Mouse (Mus musculus) MEL (cell line): ENCODE results near the gene Jmjd8. TPM values are rescaled to one million over a fixed set of nuclear protein-coding genes. Genes with fewer than 3 reads are reported as not detected.

Experiments
- DNase-seq: peaks from one replicate; pipeline ENCODE4 v3.0.0; 2011; ENCODE audit warnings: low read depth, low spot score
- H3K27ac ChIP-seq: 2 replicates; pipeline ENCODE4 v1.5.1; 2012; ENCODE audit warnings: low read depth, mild to moderate bottlenecking, control low read depth, low read length, moderate library complexity; ENCODE audit not compliant: control insufficient read depth
- H3K27me3 ChIP-seq, 2 experiments: fragments of 150-350 bp in 1 of 2; sonication (generic) in 1 of 2; 2 replicates each; pipeline ENCODE4 v1.6.1; 2012; ENCODE audit warnings: low read length in 2 of 2, mild to moderate bottlenecking in 2 of 2, improper control_type of control experiment in 1 of 2, moderate library complexity in 1 of 2; ENCODE audit not compliant: insufficient read depth in 2 of 2, control insufficient read depth in 1 of 2
- H3K36me3 ChIP-seq, 2 experiments: 2 replicates each; pipeline ENCODE4 v1.6.1; 2012 to 2014; ENCODE audit warnings: low read length in 2 of 2, improper control_type of control experiment in 1 of 2, inconsistent platforms in 1 of 2, mild to moderate bottlenecking in 1 of 2; ENCODE audit not compliant: insufficient read depth in 2 of 2, control insufficient read depth in 1 of 2
- H3K4me1 ChIP-seq, 2 experiments: fragments of 150-350 bp in 1 of 2; sonication (generic) in 1 of 2; 2 replicates each; pipeline ENCODE4 v1.6.1; 2012; ENCODE audit warnings: low read length in 2 of 2, improper control_type of control experiment in 1 of 2, mild to moderate bottlenecking in 1 of 2; ENCODE audit not compliant: insufficient read depth in 2 of 2, control insufficient read depth in 1 of 2
- H3K4me3 ChIP-seq, 2 experiments: fragments of 150-350 bp in 1 of 2; sonication (generic) in 1 of 2; 2 replicates each; pipeline ENCODE4 v1.5.1; 2012; ENCODE audit warnings: low read depth in 2 of 2, low read length in 2 of 2, mild to moderate bottlenecking in 2 of 2, moderate library complexity in 2 of 2, control low read depth in 1 of 2, improper control_type of control experiment in 1 of 2; ENCODE audit not compliant: control insufficient read depth in 1 of 2, insufficient read depth in 1 of 2
- H3K79me2 ChIP-seq: 2 replicates; pipeline ENCODE4 v1.6.1; 2012; ENCODE audit warnings: mild to moderate bottlenecking, low read length, moderate library complexity; ENCODE audit not compliant: control insufficient read depth, poor library complexity, insufficient read depth
- H3K9ac ChIP-seq: 2 replicates; pipeline ENCODE4 v1.6.1; 2012; ENCODE audit warnings: low read depth, mild to moderate bottlenecking, control low read depth, low read length, moderate library complexity; ENCODE audit not compliant: control insufficient read depth, poor library complexity, severe bottlenecking
- H3K9me3 ChIP-seq: fragments of 150-350 bp; sonication (generic); replicated peaks from 2 replicates; pipeline ENCODE4 v1.6.1; 2012; ENCODE audit warnings: mild to moderate bottlenecking, low read length, improper control_type of control experiment, moderate library complexity; ENCODE audit not compliant: insufficient read depth
- BHLHE40 ChIP-seq: IDR thresholded peaks from 2 replicates; pipeline ENCODE4 v1.6.1; 2012; ENCODE audit warnings: low read depth, mild to moderate bottlenecking, inconsistent platforms, low read length, improper control_type of control experiment, borderline replicate concordance
- ELF1 ChIP-seq: IDR thresholded peaks from 2 replicates; pipeline ENCODE4 v1.6.1; 2014; ENCODE audit warnings: low read depth, mild to moderate bottlenecking, inconsistent platforms, low read length, improper control_type of control experiment, moderate library complexity
- GABPA ChIP-seq: IDR thresholded peaks from 2 replicates; pipeline ENCODE4 v1.6.1; 2012; ENCODE audit warnings: low read depth, mild to moderate bottlenecking, inconsistent platforms, low read length, improper control_type of control experiment, moderate library complexity
- HCFC1 ChIP-seq: IDR thresholded peaks from 2 replicates; pipeline ENCODE4 v1.6.1; 2012; ENCODE audit warnings: low read depth, mild to moderate bottlenecking, inconsistent platforms, low read length, improper control_type of control experiment, moderate library complexity
- JUND ChIP-seq: IDR thresholded peaks from 2 replicates; pipeline ENCODE4 v1.6.1; 2011; ENCODE audit warnings: low read depth, mild to moderate bottlenecking, improper control_type of control experiment, low read length
- KAT2A ChIP-seq: conservative IDR thresholded peaks from 2 replicates; pipeline ENCODE4 v1.6.1; 2012; ENCODE audit warnings: low read depth, low read length, improper control_type of control experiment, inconsistent platforms
- MXI1 ChIP-seq: IDR thresholded peaks from 2 replicates; pipeline ENCODE4 v1.6.1; 2011; ENCODE audit warnings: mild to moderate bottlenecking, low read depth, low read length, improper control_type of control experiment
- MYC ChIP-seq: IDR thresholded peaks from 2 replicates; pipeline ENCODE4 v1.6.1; 2011; ENCODE audit warnings: low read depth, mild to moderate bottlenecking, low read length, improper control_type of control experiment, moderate library complexity
- POLR2A ChIP-seq, 2 experiments: IDR thresholded peaks; 2 replicates each; pipeline ENCODE4 v1.6.1; 2011 to 2012; ENCODE audit warnings: low read length in 2 of 2, mild to moderate bottlenecking in 2 of 2, control low read depth in 1 of 2, improper control_type of control experiment in 1 of 2, low read depth in 1 of 2, moderate library complexity in 1 of 2; ENCODE audit not compliant: control insufficient read depth in 1 of 2, insufficient read depth in 1 of 2, poor library complexity in 1 of 2
- POLR2AphosphoS2 ChIP-seq: IDR thresholded peaks from 2 replicates; pipeline ENCODE4 v1.6.1; 2011; ENCODE audit warnings: low read length, improper control_type of control experiment
- POLR2AphosphoS5 ChIP-seq: IDR thresholded peaks from 2 replicates; pipeline ENCODE4 v1.6.1; 2012; ENCODE audit warnings: low read depth, borderline replicate concordance, mild to moderate bottlenecking, inconsistent platforms, low read length, moderate library complexity, mixed read lengths
- RCOR1 ChIP-seq: IDR thresholded peaks from 2 replicates; pipeline ENCODE4 v1.6.1; 2012; ENCODE audit warnings: low read depth, mild to moderate bottlenecking, inconsistent platforms, low read length, improper control_type of control experiment
- SMC3 ChIP-seq: IDR thresholded peaks from 2 replicates; pipeline ENCODE4 v1.6.1; 2011; ENCODE audit warnings: low read depth, low read length, improper control_type of control experiment
- TAL1 ChIP-seq: IDR thresholded peaks from 2 replicates; pipeline ENCODE4 v1.6.1; 2012; ENCODE audit warnings: mild to moderate bottlenecking, inconsistent platforms, low read length, moderate library complexity, mixed read lengths
- TBP ChIP-seq: IDR thresholded peaks from 2 replicates; pipeline ENCODE4 v1.8.0; 2011; ENCODE audit warnings: low read depth, low read length, improper control_type of control experiment
- USF1 ChIP-seq: IDR thresholded peaks from 2 replicates; pipeline ENCODE4 v1.6.1; 2014; ENCODE audit warnings: low read depth, mild to moderate bottlenecking, inconsistent platforms, low read length, improper control_type of control experiment, moderate library complexity
- ZKSCAN1 ChIP-seq: IDR thresholded peaks from 2 replicates; pipeline ENCODE4 v1.6.1; 2012; ENCODE audit warnings: low read depth, mild to moderate bottlenecking, inconsistent platforms, low read length, improper control_type of control experiment, moderate library complexity
- polyA plus RNA-seq, 2 experiments: library from polyadenylated mRNA; stranded (reverse) in 1 of 2; unstranded in 1 of 2; fragments of >175 nt in 1 of 2; fragments of >200 nt in 1 of 2; gene quantifications; 2 replicates each; pipeline versions ENCODE4 v1.2.1 to v1.2.4; 2012; ENCODE audit warnings: low replicate concordance in 2 of 2, low read depth in 1 of 2; ENCODE audit not compliant: insufficient read length in 2 of 2, insufficient read depth in 1 of 2, missing spikeins in 1 of 2
- total RNA-seq: library from RNA; depleted of rRNA; stranded (reverse); fragments of 300-350 nt; gene quantifications from 2 replicates; pipeline ENCODE4 v1.2.3, GENCODE M21; 2012

Jmjd8 gene
- total and polyA plus RNA-seq, 3 experiments: 12.9 to 23.9 TPM; not detected in 1

GRCm38 (mm10) chr17:25795609-25796092, 33.0 kb upstream of the Jmjd8 start, which contains the start of gene AC134908.4:
AC134908.4 (minus strand) TSS chr17:25795659.
- no peak for DNase-seq
- Histone ChIP-seq H3K9ac (peak within 1 kb of the TSS; percentile 73), H3K9me3 (no peaks in the 10 kb centered on the region), H3K36me3 (peaks cover 0 to 8% of the 10 kb centered on the region in 2 experiments; a peak in 1 of 4 replicates), H3K27ac (no peak within 1 kb of the TSS), H3K27me3 (no peaks in the 10 kb centered on the region), H3K4me1 (peaks cover 0 to 29% of the 10 kb centered on the region in 2 experiments; a peak in 2 of 4 replicates), H3K4me3 (peak within 1 kb of the TSS; percentile 69 to 95), H3K79me2 (peaks cover 20% of the 10 kb centered on the region)
- TF ChIP-seq SMC3: no peak
- TF ChIP-seq POLR2AphosphoS5: no peak
- TF ChIP-seq TAL1: no peak
- TF ChIP-seq JUND: no peak
- TF ChIP-seq BHLHE40: no peak
- no peak for TF ChIP-seq MXI1
- no peak for TF ChIP-seq RCOR1
- TF ChIP-seq MYC: no peak
- TF ChIP-seq GABPA: no peak
- no peak for TF ChIP-seq POLR2AphosphoS2
- no peak for TF ChIP-seq TBP
- TF ChIP-seq POLR2A (IDR thresholded peaks at IDR 0.05; ENCODE audit: control insufficient read depth in 1 of 2, insufficient read depth in 1 of 2, low read depth in 1 of 2, low read length in 2 of 2, poor library complexity in 1 of 2): no peak

DNA sequence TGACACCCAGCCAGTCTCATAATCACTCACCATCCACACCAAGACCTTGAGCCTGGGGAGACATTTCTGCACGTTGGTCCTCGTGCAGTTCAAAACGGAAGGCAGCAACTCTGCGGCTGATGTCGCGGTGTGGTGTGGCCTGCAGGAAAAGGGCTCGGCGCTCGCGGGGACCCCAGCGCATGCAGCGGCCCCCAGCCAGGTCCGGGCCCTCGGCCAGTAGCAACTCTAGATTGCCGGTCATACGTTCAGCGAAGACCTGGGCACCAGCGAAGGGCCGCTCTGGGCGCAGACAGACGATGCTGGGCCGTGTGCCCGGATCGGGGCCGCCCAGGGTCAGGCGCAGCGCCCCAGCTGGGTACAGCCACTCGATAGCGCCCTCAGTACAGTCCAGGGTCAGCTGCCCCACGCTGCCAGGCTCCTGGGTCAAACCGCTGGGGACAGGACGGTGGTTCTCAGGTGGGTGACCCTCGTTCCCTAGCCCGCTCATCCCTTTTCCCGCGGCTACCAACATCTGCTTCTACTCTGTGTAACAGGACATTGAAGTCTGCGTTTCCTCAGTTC, 32.4 kb upstream of the Jmjd8 start:
- no peaks in the 10 kb centered on the region for H3K27me3 ChIP-seq
- peak overlapping the region; percentile 69 to 95 for H3K4me3 ChIP-seq
- peak; percentile 40 for DNase-seq
- TF ChIP-seq USF1: no peak
- TF ChIP-seq HCFC1: no peak
- no peak for TF ChIP-seq ELF1
- no peak for TF ChIP-seq POLR2AphosphoS2
- TF ChIP-seq KAT2A: no peak
- TF ChIP-seq POLR2A (IDR thresholded peaks at IDR 0.05; ENCODE audit: control insufficient read depth in 1 of 2, insufficient read depth in 1 of 2, low read depth in 1 of 2, low read length in 2 of 2, poor library complexity in 1 of 2): 0 out of 4 replicates have a peak, but pooled peaks of 1 of the 2 experiments have one; percentile 1
- TF ChIP-seq ZKSCAN1: no peak
- TF ChIP-seq RCOR1: no peak
- H3K9me3 ChIP-seq: no peaks in the 10 kb centered on the region
- H3K36me3 ChIP-seq: peaks cover 0 to 4% of the 10 kb centered on the region in 2 experiments; a peak in 1 of 4 replicates
- H3K27ac ChIP-seq: no peak overlapping the region
- peaks cover 0 to 24% of the 10 kb centered on the region in 2 experiments; a peak in 1 of 4 replicates for H3K4me1 ChIP-seq
- H3K79me2 ChIP-seq: peaks cover 19% of the 10 kb centered on the region
- peak overlapping the region; percentile 73 for H3K9ac ChIP-seq
